Mouse (Mus musculus) G1E (cell line): ENCODE results near the gene Lctl.

ENCODE experiments used
- CTCF ChIP-seq: IDR thresholded peaks from 2 replicates; pipeline ENCODE4 v1.5.1; 2012; ENCODE audit warnings: low read depth, low read length, inconsistent platforms, mixed read lengths
- GATA1 ChIP-seq: IDR thresholded peaks from 2 replicates; pipeline ENCODE4 v1.6.1; 2012; ENCODE audit warnings: borderline replicate concordance, low read length, inconsistent platforms, mixed read lengths
- GATA2 ChIP-seq: IDR thresholded peaks from 2 replicates; pipeline ENCODE4 v1.6.1; 2012; ENCODE audit warnings: low read depth, low read length, inconsistent platforms, borderline replicate concordance

- TF ChIP-seq CTCF, result no peak
- TF ChIP-seq GATA2, result no peak
- no peak for TF ChIP-seq GATA1
Observed at GRCm38 (mm10) chr9:64178974-64179646, 62.2 kb downstream of the Lctl start, which contains the start of gene Snapc5.
